Mouse (Mus musculus): Measurements from ENCODE around the gene Fkbp15.

The Fkbp15 gene

DNA sequence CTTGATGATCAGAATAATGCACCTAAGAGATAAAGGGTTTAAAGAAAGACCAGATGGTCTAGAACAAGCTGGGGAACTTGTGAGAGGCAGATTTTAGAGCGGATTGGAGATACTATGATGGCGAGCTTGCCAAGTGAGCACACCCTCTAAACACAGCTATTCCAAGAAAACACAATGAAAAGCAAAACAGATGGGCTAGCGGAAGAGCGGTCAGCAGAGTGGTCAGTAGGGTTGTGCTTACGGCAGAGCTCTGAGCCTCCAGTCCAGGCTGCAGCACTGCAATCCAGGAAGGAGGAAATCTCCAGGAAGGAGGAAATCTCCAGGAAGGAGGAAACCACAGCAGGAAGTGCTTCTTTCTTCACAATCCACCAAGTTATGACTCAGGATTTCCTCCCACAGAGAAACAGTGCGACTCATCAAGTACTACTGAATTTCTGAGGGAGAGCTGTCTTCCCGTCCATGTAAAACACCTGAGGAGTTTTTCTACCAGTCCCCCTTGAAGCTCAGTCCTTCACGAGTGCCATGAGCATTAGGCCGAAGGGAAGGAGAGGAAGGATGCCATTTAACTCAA is 46.6 kb downstream of the Fkbp15 start:
- DNase-seq = no peak

DNA sequence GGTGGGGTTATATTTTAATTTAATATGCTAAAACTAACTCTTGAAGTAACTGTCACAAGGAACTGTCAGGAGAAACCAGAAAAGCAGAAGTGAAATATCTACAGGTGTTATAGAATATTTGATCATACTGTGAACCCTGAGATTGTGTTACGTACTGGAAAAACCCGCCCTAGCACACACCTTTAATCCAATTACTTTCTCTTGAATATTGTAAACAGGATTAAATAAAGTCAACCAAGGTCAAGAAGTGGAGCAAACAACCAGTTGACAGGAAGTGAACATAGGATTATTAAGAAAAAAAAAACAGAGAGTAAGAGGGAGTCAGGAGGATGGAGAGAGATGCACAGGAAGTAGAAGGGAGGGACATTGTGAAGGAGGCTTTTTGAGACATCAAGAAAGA is 47.5 kb downstream of the Fkbp15 start:
- peak; percentile 20 to 31 for DNase-seq

DNA sequence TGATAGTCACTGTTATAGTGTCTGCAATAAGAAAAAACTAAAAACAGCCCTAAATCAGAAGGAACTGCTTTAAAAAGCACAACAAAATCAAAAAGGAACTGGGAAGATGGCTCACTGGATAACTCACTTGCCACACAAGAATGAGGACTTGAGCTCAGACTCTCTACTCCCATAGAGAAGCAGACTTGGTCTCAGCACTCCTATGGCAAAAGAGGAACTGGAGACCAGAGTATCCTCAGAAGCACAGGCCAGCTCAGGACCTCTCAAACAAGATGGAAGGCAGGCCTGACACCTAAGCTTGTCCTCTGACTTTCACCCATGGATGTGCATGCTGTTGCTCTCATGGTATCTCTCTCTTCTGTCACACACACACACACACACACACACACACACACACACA is 51.9 kb downstream of the Fkbp15 start:
- no peak for DNase-seq

DNA sequence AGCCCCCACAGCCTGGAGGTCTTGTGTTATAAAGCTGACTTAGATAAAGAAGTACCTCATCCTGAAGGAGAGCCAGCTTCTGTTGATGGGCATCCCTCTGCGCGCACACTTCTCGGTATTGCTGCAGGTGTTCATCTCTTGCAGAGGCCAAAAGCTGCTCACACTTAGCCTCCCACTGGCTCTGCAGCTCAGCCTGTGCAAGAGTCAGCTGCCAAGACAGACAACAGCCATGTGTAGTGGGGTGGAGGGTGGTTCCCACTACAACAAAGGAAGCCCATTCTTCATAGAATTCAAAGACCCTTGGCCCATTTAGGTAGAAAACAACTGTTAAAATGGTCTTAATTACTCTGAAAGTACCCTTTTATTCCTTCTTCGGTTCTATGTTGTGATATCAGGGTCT is 53.5 kb downstream of the Fkbp15 start:
- DNase-seq = no peak

DNA sequence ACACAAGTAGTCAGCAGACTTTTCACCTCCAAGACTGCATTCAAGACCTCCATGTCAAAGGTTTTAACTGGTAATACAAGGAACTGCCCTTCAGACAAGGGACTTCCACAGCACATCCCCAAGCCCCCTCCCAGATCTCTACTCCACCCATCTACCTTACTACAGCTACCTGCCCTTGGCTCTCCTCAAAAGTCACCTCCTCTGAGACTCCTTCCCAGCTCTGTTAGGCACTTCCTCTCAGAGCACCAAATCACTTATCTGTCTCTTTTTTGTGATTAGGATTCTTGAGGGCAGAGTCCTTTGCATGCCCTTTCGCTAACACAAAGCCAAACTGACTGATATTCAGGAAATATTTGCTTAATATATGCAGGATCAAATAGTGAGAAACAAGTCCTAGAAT is 54.0 kb downstream of the Fkbp15 start:
- no peak for DNase-seq

DNA sequence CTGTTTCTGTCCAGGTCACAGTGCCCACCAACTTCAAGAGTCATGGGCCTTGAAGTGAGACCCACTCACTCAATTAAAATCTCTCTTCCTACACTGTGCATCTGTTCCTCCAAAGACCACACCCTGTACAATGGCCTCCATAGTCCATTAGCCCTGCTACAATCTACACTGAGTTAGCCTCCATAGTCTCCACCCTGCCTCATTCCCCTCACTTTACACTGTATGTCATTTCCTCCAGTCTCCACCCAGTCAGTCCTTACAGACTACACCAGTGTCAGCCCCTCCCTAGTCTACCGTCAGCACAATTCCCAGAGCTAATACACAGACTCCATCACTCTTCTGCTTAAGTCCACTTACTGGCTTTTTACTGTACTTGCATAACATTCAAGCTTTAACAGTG is 57.1 kb downstream of the Fkbp15 start:
- no peak for DNase-seq

DNA sequence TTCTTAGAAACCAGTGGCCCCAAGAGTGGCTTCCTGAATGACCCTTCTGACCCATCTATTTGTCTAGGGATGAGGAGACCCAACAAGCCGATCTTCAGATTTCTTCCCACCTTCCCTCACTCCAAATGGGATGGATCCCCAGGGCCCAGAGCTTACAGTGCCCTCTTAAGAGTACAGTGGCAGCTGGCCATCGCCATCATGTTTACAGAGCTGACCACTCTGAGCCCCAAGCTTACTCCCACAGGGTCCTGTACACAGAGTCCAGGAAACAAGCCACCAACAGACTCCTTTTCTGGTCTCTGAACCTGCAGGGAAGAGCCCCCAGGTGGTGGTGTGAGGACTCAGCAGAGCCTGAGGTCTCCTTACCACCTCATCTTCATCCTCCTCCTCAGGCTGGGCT is 57.6 kb downstream of the Fkbp15 start:
- no peak for DNase-seq

DNA sequence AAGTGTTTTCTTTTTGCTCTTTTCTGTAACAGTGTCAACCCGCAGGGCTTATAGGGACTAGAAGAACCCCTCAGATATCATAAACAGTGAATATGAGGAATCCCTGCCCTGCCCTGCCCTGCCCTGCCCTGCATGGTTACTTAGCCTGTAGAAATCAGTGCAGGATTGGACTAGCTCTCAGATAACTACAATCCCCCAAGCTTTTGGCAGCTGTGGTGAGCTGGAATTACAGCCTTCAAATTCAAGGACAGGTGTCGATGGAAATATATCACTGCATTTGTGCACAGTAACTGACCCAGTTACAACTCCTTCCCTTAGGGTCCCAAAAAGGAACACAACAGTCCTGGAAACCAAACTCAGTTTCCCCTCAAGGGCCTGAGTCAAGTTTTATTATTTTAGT is 60.3 kb downstream of the Fkbp15 start:
- DNase-seq = no peak

DNA sequence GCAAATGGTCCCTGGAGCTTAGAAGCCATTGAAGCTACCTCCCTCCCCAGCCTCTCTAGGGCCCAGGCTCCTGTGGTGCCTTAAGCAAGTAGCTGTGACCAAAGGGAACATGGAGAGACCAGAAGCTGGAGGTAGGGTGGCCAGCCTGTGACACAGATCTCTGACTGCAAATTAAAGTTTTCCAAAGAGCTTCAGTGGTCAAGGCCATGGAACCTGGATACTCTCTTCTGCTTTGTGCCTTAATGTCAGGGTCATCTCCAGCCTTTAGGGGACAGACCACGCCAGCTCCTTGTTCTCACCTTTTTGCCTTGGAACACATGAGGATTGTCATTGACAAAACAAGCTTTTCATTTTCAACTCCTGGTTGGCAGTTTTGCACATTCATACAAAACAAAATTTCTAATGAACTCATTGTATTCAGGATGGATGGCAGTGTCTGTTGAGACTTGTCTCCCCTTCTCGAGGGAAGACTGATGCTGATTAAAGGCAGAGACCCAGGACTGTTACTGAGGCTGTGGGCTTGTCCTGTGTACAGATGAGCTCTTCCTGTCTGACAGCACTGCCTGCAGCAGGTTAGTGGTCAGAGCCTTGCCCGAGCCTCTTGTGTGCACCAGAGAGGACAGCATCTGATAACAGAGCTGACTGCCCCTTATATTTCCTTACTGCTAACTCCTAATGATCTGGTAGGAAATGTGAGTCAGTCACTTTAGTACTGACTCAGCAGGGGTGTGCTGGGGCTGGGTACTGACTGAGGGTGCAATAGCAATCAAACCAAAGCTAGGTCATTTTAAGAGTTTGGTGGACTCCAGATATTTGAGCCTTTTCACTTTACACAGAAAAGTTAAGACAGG is 62.8 kb downstream of the Fkbp15 start:
- no peak for DNase-seq

DNA sequence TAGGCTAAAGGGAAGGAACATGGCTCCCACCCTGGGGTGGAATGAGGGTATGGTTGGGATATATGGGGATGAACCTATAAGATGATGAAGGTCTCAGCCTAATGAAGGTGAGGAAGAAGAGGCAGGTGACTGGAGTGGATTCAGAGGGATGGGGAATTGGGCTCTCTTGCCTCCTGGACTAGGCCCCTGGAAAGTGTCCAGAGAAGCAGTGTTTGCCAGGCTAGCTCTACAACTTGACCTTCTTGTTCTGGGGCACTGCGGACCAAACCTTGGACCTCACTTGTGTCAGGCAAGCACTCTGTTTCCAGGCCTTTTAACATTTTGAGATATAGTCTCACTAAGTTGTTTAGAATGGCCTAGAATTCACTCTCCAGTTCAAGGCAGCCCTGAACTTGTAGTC is 65.6 kb downstream of the Fkbp15 start:
- DNase-seq = no peak

DNA sequence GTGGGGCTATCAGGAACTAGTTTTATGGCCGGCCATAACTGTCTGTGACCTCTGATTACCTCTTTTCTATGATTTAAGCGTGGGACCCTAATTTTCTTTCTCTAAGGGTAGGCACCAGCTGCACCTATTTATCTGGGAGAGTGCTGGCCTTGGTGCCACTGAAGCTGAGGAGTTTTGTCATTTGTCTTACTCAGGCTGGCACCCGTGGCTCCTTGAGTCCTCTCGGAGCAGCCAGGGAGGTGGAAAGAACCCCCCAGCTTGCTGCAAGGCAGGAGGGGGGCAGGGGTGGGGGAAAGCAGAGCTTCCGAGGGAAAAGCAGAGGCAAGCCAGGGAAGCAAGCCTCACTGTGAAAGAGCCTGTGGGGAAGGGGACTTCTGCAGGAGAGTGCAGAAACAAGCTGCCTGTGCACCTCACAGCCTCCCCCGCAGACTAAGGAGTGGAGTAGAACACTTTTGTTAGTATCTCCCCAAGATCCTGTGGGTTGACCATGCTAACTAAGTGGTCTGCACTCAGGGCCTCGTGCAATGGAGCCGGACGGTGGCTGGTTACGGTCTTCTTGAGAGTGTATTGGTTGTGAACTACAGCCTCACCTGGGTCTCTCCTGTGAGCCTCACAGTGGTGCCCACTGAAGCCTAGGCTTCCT is 67.0 kb downstream of the Fkbp15 start:
- DNase-seq = no peak

DNA sequence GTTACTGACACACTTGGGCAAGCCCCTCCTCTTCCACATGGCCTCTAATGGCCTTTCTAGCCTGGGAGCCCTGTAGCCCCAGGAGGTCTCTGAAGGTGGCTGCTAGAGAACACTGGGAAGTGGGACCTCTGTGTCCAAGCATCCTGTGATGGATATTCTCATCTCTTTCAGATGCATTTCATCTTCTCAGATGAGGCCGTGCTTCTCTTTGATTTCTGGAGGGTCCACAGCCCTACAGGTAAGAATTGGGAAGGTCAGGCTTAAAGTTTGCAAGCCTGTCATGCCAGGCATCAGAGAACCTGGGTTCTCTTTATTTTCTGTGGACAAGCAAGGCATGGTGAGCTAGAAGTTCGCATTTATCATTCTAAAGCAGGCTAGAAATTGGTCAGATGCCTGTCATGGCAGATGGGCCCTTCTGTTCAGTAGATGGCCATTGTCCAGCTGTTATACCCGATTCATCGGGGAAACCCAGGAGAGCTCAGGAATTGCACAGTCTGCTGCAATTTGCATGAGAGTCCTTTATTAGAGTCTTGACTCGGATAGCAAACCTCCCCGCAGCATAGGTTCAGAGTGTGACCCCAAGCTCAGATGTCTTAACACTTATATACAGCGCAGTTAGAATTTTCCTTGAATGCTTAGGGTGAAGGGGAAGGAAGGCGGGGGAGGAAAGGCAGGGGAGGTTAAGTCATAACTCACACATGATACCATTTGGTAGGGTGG is 67.7 kb downstream of the Fkbp15 start:
- no peak for DNase-seq

DNA sequence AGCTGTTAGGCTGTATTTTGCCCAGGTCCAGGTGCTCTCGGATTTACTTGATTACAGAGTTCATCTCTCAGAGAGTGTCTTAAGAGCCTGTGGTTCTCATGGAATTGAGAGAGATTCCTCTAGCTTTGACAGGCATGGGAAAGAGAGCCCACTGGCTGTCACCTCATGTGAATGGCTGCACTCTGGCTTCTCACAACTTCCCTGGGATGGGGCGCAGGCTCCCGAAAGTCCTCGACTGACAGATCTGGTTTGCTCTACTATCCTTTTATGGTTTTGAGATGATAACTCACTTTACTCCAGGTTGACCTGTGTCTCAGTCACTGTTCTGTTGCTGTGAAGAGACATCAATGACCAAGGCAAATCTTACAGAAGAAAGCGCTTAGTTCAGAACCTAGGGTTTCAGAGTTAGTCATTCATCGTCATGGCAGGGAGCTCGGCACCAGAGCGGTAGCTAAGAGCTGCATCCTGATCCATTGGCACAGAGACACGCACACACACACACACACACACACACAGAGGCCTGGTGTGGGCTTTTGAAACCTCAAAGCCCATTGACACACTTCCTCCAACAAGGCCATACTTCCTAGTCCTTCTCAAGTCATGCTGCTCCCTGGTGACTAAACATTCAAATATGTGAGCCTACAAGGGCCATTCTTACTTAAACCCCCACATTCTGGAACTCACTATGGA is 69.4 kb downstream of the Fkbp15 start:
- DNase-seq = no peak

DNA sequence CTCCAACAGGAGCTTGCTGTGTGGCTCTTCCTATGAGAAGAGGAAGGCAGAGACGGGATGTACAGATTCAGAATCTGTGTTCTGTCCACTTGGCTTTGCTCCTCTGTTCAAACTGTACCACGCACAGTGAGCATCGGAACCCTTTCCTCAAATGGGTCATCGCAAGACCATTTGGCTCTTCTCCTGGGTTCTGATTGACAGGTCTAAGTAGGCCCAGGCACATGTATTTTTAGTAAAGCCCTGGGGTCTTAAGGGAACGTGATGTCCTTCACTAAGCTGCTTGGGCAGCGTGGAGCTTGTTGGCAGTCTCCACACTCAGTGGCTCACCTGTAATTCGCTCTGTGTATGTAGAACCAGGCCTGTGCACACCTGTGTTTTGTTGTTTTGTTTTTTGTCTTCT is 71.1 kb downstream of the Fkbp15 start:
- DNase-seq = no peak

DNA sequence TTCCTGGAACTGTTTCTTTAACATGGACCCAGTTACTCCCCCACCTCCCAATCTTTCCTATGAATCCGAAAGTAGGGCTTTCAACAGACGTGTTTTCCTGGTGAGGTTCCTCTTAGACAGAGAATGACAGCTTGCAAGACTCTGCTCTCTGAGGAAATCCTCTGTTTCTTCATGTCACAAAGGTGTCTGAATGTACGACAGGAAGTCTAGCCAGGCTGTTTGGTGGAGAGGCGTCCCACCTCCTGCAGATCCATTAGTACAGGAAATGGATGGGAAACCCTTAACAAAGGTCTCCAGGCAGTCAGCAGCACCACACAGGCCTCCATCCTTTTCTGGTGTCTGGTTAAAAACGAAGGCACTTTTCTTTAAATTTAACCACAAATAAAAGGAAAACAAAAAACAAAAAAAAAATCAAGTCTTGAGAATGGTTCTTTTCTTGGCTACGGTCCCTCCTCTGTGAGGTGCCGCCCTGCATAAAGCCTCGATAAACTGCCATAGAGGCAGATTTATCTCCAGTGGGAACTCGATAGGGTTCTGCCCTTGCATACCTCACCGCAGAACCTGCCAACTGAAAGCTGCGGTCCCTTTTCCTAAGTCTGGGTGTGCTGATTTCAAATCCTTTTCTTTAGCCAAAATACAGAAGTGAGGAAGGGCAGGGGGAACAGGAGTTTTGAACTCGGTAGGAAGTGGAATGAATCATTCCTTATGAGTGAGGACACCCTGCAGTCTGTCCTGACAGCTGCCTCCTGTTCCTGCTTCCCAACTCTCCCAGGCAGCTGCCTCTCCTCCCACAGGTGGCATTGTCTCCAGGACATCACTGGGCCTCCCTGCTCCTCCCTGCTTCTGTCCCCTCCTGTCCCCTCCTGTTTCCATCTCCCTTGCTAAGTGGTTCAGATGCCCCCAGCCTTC is 73.1 kb downstream of the Fkbp15 start:
- DNase-seq = peak in 1 of 2 experiments; percentile 11

DNA sequence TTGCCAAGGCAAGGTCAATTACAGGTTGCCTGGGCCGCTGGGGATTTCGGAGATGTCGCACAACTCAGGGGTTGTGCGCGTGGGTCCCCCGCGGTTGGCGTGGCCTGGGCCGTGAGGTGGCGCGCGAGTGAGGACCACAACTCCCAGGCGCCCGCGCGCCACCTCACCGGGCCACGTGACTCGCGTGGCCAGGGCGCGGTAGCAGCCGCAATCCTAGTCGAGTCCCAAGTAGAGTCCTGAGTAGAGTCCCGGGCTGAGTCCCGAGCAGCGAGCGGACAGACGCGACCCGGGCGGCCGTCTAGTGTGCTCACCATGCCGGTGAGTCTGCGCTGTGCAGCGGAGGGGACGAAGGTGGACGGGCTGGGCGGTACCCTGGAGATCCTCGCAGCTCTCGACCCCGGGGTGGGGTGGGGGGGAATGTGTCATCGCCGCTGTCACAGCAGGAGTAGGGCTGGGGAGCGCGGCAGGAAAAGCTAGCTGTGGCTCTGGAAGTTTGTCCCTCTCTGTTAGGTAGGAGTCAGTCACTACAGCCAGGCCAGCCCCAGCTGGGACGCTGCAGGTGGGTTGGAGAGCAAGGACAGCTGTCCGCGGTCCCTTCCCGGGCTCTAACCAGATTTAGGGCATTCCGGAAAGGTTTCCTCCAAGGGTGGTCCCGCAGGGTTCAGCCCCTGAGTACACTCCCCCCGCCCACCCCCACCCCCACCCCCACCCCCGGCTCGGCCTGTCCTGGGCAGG is 73.9 kb downstream of the Fkbp15 start:
- peak; percentile 66 to 74 for DNase-seq

DNA sequence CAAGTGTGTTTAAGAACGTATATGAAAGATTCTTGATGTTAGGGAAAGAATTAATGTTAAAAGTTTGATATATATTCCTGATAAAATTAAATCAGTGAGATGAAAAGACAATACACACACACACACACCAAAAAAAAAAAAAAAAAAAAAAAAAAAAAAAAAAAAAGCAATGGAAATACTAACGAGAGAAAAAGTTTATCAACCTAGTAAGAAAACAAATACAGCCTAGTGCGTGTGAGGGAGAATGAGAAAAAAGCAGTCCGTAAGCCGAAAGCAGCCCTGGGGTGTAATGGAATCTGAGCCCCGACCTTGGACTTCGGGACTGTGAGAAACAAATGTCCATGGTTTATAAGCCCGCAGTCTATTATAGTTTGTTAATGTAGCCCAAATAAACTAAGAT is 74.8 kb downstream of the Fkbp15 start:
- DNase-seq = no peak

DNA sequence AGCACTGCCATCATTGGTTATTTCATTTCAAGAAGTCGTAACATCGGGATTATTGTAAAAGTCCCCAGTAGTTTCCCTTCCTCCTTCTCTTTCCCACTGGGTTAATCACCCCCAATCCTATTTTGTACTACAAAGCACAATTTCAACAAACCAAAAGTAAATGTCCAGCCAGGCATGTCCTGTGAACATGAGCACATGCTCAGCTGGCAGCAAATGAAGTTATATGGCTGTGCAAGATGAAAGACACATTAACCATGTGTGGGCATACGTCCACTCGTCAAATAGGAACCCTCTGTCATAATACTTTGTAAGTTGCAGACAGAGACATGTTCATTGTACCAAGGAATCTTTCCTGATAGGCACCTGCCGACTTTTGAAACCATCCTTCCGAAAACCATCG is 77.4 kb downstream of the Fkbp15 start:
- no peak for DNase-seq

DNA sequence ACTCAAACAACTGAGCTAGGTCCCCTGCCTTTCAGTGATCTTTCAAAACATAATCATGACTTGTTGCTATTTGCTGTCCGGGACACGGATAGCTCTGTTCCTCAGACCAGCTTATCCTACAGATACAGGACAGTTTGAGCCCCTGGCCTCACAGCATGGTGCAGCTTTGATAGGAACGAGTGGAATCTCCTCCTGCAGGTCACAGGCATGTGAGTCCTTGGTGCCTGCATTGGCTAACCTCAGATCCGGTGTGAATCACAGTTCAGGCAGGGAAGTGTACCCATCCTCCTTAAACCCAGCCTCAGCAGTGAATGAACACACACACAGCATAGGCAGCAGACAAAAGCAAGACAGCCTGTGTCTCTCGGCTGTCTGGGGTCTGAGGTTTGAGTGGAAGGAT is 79.0 kb downstream of the Fkbp15 start:
- DNase-seq = no peak

DNA sequence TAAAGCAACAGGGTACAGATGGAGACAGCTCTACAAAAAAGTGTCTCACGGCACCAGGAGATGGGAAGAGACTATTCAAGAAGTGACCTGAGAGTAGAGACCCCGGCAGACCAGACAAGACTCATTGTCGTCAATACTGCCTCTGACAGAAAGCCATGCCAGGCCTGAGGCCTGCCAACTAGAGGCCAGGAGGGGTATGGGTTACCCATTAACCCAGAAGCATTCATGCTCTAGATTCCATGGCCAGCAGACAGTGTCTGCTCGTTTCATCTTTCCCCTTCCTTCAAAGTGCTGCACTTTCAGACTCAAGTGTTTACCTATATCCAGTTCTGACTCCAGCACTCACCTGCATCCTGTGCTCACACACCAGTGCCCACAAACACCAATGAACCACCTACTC is 82.3 kb downstream of the Fkbp15 start:
- no peak for DNase-seq

DNA sequence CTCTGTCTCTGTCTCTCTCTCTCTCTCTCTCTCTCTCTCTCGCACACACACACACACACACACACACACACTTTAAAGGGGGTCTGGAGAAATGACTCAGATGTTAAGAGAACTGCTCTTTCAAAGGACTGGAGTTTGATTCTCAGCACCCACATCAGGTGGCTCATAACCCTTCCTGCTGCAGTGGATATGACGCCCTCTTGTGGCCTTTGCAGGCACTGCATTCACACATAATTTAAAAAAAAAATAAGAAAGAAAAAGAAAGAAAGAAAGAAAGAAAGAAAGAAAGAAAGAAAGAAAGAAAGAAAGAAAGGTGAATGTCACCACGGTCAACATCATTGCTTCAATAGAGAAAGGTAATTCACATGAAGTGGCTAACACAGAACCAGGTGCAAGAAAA is 83.1 kb downstream of the Fkbp15 start:
- no peak for DNase-seq
